Mouse (Mus musculus): ENCODE measurements around the gene Fes.
"Not testable (repeated sequence)": the region's sequence is repeated elsewhere in the genome, so short reads cannot be mapped to it uniquely, and the experiment has no call there.

Fes gene

GRCm38 (mm10) chr7:80404101-80404894, 16.6 kb upstream of the Fes start:
- DNase-seq (ENCODE audit: low spot score), result no peak

GRCm38 (mm10) chr7:80403551-80403950, 15.8 kb upstream of the Fes start:
- no peak for DNase-seq (ENCODE audit: low spot score)

GRCm38 (mm10) chr7:80402651-80403321, 15.0 kb upstream of the Fes start:
- DNase-seq (ENCODE audit: low spot score), result peak; percentile 78

- peak; percentile 52 for DNase-seq (ENCODE audit: low spot score)
These were observed 14.3 kb upstream of the Fes start for GRCm38 (mm10) chr7:80401860-80402641.

DNA sequence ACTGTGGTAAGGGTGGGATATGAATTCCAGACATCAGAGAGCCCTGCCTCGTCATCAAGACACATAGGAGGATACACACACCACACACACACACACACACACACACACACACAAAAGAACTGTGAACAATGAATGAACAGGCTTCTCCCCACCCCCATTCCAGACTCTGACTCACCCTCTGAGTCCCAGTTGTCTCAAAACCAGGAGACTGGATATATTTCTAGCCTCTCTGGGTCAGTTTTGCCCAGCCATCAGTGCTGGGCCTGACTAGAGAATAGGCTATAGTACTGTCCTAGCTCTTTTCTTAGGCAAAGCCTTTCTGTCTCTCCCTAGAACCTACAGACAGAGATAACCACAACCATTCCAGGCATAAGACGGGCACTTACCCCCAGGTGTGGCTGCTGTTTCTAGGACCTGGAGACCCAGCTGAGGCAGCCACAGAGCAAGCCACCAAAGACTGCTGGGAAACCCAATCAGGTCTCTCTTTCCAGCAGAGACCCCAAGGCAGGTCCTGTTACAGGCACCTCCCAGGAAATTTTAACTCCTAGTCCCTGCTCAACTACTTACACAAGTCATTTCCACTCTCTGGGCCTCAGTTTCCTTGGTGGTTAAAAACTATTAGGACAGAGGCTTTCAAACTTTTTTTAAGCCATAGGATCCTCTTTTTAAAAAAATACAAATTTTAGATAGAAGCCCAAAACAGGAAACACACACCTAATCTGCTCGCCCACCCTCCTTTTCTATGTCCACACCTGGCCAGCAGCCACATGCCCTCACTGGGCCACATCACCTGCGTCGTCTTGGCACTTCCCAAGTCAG, 13.5 kb upstream of the Fes start:
- DNase-seq (ENCODE audit: low spot score), result no peak

DNA sequence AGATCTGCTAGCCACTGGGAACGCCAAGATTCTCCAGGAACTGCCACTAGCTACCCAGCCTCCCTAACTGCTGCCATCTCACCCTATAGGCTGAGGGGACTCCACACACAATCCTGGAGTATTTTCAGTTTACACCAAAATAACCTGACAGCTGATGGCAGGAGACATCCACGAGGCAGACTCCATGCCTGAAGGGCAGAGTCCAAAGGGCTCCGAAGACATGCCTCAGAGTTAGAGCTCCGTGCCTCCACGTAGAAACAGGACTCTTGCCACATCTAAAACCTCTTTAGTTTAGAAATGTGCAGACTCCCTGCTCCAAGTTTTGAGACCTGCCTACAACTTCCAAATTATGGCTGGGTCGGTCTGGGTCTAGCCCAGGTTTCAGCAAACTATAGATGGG, 12.8 kb upstream of the Fes start:
- no peak for DNase-seq (ENCODE audit: low spot score)

- DNase-seq (ENCODE audit: low spot score), result no peak
These were observed 12.4 kb upstream of the Fes start for GRCm38 (mm10) chr7:80400099-80400498.

GRCm38 (mm10) chr7:80398654-80399444, 11.1 kb upstream of the Fes start:
- no peak for DNase-seq (ENCODE audit: low spot score)

- no peak for DNase-seq (ENCODE audit: low spot score)
These were observed 10.2 kb upstream of the Fes start for GRCm38 (mm10) chr7:80397986-80398385.

DNA sequence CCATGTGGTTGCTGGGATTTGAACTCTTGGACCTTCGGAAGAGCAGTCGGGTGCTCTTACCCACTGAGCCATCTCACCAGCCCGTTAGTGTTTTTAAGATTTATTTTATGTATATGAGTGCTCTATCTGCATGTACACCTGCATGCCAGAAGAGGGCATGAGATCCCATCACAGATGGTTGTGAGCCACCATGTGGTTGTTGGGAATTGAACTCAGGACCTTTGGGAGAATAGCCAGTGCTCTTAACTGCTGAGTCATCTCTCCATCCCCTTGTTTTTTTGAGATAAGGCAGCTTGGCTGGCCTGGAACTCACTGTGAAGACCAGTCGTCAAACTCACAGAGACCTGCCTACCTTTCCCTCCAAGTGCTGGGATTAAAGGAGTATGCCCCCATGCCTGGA, 8.7 kb upstream of the Fes start:
- DNase-seq (ENCODE audit: low spot score), result not testable (repeated sequence)

DNA sequence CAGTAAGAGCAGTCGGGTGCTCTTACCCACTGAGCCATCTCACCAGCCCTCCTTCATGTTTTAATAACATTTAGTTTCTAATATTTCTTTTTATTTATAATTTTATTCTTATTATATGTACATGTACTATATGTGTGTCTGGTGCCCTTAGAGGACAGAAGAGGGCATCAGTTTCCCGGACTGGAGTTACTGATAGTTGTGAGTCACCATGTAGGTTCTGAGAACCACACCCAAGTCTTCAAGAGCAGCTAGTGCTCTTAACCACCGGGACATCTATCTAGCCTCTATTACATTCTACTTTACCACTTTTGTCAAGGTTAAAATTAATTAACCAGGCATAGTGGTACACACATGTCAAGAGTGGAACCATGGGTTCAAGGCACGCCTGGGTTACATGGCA, 6.9 kb upstream of the Fes start:
- DNase-seq (ENCODE audit: low spot score), result no peak

DNA sequence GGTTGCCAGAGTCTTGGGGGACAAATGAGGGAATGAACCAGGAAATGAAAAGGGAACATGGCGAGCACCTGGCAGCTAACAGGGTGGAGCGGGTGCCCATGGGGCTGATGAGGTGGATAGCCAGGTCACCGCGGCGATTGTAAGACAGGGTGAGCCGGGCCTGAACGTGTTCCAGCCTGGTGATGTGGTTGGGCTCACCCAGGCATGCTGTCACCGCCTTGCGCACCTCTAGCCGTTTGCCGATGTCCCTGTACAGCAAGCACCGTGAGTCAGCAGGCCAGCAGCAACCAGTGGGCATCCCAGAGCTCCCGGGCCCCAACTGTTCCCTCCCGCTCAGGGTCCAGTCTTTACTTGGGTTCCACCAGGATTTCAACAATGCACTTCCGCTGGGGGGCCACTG, 4.4 kb upstream of the Fes start:
- DNase-seq (ENCODE audit: low spot score), result no peak

GRCm38 (mm10) chr7:80387033-80387632, 613 bp downstream of the Fes start:
- peak; percentile 36 for DNase-seq (ENCODE audit: low spot score)

DNA sequence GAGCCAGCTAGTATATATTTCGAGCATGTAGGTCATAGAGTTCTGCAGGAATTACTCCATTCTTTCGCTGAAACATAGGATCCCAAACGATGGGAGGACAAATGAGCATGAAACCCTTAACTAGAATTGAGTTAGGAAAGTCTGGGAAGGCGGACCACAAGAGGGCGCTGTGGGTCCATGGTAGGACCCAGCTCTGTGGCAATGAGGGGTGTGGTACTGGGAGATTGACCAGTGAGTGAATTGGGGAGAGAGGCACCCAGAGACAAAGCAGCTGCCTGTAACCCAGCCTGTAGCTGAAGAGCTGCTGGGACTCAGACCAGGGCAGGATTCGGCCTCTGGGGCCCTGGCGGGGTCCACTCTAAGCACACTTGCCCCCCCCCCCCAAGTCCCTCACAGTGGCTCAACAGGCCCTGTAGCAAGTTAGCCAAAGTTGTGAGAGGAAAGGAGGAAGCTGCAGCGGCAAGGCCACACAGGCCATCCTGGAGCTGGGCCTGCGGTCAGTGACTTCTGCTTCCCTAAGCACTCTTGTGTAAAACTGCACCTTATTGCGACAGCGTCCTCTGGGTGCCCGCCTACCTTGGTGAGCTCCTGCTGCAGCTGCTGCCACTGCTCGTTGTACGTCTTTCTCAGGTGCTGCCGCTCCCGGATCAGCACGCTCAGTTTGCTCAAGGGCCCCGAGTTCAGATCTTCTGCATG, 1.4 kb downstream of the Fes start:
- peak; percentile 95 for DNase-seq (ENCODE audit: low spot score)

DNA sequence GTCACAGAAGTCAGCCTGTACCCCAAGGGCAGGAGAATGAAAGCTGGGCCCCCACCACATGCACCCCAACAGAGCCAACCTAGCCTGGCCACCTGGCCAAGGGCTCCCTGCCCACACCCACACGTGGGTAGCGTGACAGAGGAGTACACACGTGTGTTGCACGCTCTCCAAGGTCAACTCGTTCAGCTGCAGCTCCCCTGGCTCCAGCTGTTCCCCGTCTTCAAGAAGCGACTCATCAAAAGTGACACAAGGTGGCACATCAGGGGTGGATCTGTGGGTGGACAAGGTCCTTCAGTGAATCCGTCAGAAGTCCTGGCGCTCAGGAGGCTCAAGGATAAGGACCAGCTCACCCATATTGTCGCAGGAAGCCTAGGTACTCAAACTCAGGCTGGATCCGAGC, 4.8 kb downstream of the Fes start:
- no peak for DNase-seq (ENCODE audit: low spot score)

DNA sequence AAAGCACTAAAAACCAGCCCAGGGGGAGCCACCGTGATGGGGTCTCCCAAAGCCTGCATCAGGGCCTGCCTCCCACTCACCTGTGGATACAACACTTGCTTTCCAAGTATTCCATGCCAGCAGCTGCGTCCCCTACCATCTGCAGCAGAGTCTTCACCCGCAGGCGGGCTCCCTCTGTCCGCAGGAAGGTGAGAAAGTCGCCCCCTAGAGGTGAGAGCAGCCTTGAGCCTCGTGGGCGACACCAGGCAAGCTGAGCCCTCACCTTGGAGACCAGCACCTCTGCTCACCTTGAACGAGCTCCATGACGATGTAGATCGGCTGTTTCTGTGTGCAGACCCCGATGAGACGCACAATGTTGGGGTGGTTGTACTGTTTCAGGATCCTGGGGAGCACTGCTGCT, 8.2 kb downstream of the Fes start:
- peak; percentile 51 for DNase-seq (ENCODE audit: low spot score)

DNA sequence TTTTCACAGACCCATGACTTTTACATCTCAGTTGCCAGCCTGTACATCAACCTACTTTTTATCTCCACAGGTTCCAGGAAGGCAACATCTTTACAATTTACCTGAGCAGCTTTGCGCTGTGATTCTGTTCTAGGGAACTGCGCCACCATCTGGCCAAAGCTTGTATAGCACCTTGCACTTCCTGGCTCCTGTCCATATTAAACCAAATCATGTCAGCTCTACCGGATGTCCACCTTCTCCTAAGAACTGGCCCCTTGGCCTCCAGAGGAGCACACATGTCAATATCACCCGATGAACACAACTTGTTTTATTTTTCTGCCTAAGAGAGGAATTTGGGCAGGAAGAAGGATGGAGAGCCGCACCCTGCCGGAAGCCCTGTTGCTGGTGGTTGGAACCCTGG, 10.3 kb downstream of the Fes start:
- DNase-seq (ENCODE audit: low spot score), result peak; percentile 76

DNA sequence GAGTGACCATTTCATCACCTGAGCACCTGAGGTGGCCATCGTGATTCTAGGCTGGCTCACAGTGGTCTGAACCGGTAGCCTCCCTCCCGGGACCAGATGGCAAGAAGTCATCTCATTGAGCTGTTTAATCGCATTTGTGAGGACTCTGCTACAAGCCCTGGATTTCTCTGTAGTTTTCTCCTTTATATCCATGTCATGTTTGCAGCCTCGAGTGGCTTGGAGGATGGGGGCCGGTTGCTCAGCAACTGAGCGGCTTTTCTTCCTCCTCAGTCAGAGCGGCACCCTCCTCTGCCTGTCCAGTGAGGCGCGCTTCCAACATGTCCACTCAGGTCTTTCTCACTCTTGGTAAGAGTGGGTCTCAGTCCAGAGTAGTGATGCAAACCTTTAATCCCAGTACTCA, 11.6 kb downstream of the Fes start:
- DNase-seq (ENCODE audit: low spot score), result no peak

DNA sequence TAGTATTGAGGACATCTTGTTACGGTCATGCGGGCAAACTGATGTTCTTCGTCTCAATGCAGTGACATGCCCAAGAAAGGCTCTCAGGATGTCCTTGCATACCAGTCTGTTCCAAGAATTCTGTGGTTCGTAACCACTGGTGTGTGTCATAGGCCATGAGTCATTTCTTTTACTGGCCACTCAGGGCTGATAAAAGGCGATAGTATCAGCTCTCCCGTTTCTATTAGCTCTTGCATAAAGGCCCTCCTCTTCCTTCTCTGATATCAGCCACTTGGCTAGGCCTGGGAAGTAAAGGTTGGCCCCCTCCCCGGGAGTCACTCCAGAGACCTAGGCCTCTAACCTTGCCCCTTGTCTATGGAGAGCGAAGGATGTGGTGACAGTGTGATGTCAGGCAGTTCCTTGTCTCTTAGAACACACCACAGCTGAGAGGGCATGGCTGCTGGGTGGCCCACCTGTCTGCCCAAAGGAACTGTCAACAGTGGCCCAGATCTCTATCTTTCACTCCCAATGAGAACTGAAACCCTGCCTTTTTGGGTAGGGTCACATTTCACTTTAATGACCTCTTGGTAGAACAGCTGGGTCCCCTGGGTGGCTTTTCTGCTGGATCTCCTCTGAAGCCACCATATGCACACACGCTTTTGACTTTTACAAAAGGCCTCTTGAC, 12.2 kb downstream of the Fes start:
- no peak for DNase-seq (ENCODE audit: low spot score)

GRCm38 (mm10) chr7:80374733-80375132, 13.0 kb downstream of the Fes start:
- no peak for DNase-seq (ENCODE audit: low spot score)
